Mouse (Mus musculus): ENCODE data around the gene Acer2. TPM values are rescaled to one million over a fixed set of nuclear protein-coding genes. Genes with fewer than 3 reads are reported as not detected.

The Acer2 gene
- polyA plus RNA-seq, 1 experiment from 2014 or later, result 8.1 TPM

Other genes with a start within 250 kb of the Acer2 start
- gene Plin2, start 204.3 kb upstream of the Acer2 start, polyA plus RNA-seq (2016; fragmentation: Nextera tagmentation; extraction: Ambion mirVana), result 129 and 134 TPM in 2 replicates
- 4.9 and 6.9 TPM in 2 replicates for gene Dennd4c, start 125.8 kb upstream of the Acer2 start, polyA plus RNA-seq (2016; fragmentation: Nextera tagmentation; extraction: Ambion mirVana)
- gene Rps6, start 17.0 kb upstream of the Acer2 start, polyA plus RNA-seq (2016; fragmentation: Nextera tagmentation; extraction: Ambion mirVana), result 704 and 734 TPM in 2 replicates

Data from liver, embryonic 12.5 days (tissue).